Mouse (Mus musculus) G1E (cell line): ENCODE measurements at regions not wholly inside any gene's neighbourhood (a gene's known extent, or its start where the extent isn't known, plus 50 kb on each side); places are given as distances from the start of the nearest gene placed in this dataset.

Experiments
- CTCF ChIP-seq: IDR thresholded peaks from 2 replicates; pipeline ENCODE4 v1.5.1; 2012; ENCODE audit warnings: low read depth, low read length, inconsistent platforms, mixed read lengths
- GATA1 ChIP-seq: IDR thresholded peaks from 2 replicates; pipeline ENCODE4 v1.6.1; 2012; ENCODE audit warnings: borderline replicate concordance, low read length, inconsistent platforms, mixed read lengths

DNA sequence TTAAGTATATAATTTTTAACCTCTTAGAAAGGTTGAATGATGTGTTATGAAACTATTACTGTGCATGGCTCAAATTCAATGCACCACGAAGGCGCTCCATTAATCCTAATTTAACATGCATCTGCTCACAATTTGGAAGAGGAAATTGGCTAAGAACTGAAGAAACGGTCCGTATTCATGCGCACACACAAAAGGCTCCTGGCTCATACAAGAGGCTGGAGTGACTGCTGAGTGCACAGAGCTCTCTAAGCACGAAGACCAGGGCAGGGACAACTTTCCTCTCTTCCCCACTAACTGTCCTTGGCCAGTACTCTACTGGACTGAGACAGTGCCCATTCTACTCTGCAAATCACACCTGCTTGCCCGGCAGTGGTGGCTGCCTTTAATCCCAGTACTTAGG lies 435.1 kb downstream of the Vrk1 start:
- TF ChIP-seq CTCF (no peak), GATA1 (no peak)
